Mouse (Mus musculus) kidney, adult 8-10 months (tissue): ENCODE results near the gene Tfeb.

Experiments
- DNase-seq, 2 experiments: peaks; one replicate each; pipeline ENCODE4 v3.0.0; 2022

Tfeb gene

GRCm38 (mm10) chr17:47754246-47754645, 17.4 kb downstream of the Tfeb start:
- peak in 1 of 2 experiments; percentile 43 for DNase-seq

GRCm38 (mm10) chr17:47756366-47756765, 19.5 kb downstream of the Tfeb start:
- no peak for DNase-seq

GRCm38 (mm10) chr17:47757056-47757610, 20.3 kb downstream of the Tfeb start:
- DNase-seq, result no peak

- DNase-seq, result peak in 1 of 2 experiments; percentile 38
Observed at GRCm38 (mm10) chr17:47759702-47760410, 23.0 kb downstream of the Tfeb start.

GRCm38 (mm10) chr17:47762028-47762427, 25.2 kb downstream of the Tfeb start:
- no peak for DNase-seq

- DNase-seq, result peak; percentile 53 to 56
Observed at GRCm38 (mm10) chr17:47762518-47763340, 25.9 kb downstream of the Tfeb start.

- DNase-seq, result no peak
Observed at GRCm38 (mm10) chr17:47765986-47766385, 29.2 kb downstream of the Tfeb start.

GRCm38 (mm10) chr17:47766407-47767043, 29.7 kb downstream of the Tfeb start:
- DNase-seq, result no peak

GRCm38 (mm10) chr17:47767081-47767455, 30.2 kb downstream of the Tfeb start:
- DNase-seq, result no peak

GRCm38 (mm10) chr17:47767456-47768141, 30.8 kb downstream of the Tfeb start:
- no peak for DNase-seq

GRCm38 (mm10) chr17:47768707-47769276, 32.0 kb downstream of the Tfeb start:
- no peak for DNase-seq

- no peak for DNase-seq
Observed at GRCm38 (mm10) chr17:47769389-47770299, 32.8 kb downstream of the Tfeb start.

- no peak for DNase-seq
Observed at GRCm38 (mm10) chr17:47773604-47774003, 36.8 kb downstream of the Tfeb start.

- no peak for DNase-seq
Observed at GRCm38 (mm10) chr17:47777141-47777540, 40.3 kb downstream of the Tfeb start.

GRCm38 (mm10) chr17:47780470-47780869, 43.6 kb downstream of the Tfeb start:
- DNase-seq, result no peak

- no peak for DNase-seq
Observed at GRCm38 (mm10) chr17:47782486-47782885, 45.7 kb downstream of the Tfeb start.

- no peak for DNase-seq
Observed at GRCm38 (mm10) chr17:47783445-47784223, 46.8 kb downstream of the Tfeb start.

GRCm38 (mm10) chr17:47784411-47784810, 47.6 kb downstream of the Tfeb start:
- DNase-seq, result no peak

GRCm38 (mm10) chr17:47787632-47788031, 50.8 kb downstream of the Tfeb start:
- no peak for DNase-seq

- DNase-seq, result no peak
Observed at GRCm38 (mm10) chr17:47788306-47788705, 51.5 kb downstream of the Tfeb start.
